Mouse (Mus musculus) embryo, embryonic 9.5 days (tissue): ENCODE measurements around the gene Rad50.

ENCODE experiments used
- DNase-seq: peaks from one replicate; pipeline ENCODE4 v3.0.0-alpha.2; 2017; ENCODE audit errors: extremely low spot score

Gene Rad50

DNA sequence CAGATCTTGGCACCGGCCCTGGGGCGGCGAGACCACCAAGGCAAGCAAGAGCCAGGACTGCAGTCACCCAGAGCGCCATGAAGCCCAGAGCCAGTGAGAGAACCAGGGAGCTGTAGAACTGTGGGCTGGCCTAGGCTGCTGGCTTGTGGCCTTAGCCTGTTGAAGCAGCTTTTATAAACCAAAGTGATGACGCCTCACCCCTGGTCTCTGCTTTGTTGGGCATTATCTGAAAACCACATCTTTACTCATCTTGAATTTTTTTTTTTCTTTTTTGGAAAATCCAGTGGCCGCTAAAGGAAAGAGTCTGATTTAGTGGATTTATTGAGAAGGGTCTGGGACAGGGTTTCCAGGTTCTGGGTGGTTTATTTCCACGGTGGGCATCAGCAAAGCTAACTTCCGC, 72.6 kb downstream of the Rad50 start, which contains the start of gene Il13:
TSS of gene Il13 (minus strand) at position 147 of the 400 bp plus-strand sequence.
- DNase-seq, result no peak

DNA sequence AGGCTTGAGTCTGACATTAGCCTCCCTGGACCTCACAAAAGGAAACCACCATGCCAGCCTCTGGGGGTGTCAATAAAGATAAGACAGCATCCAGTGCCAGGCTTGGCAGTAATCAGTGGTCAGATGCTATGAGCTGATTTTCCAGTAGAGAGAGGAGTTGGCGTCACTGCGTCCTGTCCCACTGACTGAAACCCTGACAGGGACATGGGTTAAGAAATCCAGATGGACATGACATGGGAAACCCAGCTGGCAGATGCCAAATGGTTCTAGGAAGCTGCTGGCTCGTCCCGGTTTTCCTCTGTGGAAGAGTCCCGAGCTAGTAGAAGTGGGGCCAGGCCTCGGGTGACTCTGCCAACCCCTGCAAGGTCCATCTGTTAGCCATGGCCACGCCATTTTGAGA, 73.5 kb downstream of the Rad50 start:
- DNase-seq, result no peak

DNA sequence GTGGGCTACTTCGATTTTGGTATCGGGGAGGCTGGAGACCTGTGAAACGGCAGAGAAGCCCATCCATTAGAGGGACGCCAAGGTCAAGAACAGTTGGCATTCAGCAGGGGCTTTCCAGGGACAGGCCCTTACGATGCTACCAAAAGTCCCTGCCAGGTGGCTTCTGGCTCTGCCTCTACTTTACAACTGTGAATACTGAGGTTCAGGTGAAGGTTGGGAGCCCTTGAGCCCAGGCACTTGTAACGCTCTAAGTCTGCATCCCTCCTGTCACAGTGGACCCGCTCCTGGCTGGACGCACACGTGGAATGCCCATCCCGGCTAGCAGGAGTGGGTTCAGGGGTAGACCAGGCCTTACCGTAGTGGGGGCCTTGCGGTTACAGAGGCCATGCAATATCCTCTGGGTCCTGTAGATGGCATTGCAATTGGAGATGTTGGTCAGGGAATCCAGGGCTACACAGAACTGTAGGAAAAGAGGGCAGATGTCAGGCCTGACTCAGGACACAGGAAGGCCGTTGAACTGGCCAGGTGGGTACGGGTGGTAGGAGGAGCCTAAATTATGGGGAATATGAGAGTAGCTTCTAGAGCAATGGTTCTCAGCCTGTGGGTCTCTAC, 74.9 kb downstream of the Rad50 start:
- peak; percentile 35 for DNase-seq

DNA sequence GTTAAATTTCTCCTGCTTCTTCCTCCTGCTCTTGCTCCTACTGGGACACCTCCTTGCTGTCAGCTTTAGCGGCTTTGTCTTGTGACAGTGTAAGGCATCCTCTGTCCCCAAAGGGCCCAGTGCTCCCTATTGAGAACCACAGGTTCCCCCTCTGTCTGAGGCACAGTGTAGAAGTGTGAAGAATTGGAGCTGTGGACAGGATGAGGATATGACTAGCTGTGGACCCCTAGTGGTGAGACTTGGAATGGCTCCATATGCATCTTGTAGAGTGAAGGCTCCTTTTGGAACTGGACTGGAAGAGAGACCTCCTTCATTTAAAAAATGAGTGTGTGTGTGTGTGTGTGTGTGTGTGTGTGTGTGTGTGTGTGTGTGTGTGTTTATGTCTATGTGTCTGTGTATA, 79.3 kb downstream of the Rad50 start:
- peak; percentile 78 for DNase-seq

DNA sequence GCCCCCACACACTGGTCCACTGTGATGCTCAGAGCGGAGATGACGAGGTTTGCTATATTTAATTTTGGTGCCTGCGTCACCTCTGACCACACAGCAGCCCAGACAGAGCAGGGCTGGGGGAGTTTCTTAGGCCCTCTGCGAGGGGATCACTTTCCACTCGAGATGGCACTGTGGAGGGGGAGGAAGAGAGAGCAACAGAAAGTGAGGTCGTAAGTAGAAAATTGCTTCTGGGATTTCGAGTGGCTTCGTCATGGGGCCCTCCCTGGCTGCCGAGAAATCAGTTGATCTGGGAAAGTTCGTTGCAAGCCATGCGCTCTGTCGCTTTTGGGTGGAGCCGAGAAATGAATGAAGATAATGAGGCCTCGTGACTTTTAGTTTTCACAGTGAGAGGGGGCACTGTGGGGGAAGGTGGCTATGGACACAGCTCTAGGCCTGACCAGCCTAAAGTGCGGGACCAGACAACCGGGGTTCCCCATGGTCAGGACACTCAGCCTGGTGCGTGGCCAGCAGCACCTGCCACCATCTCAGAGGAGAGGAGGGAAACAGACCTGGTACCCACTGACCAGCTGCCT, 80.2 kb downstream of the Rad50 start:
- no peak for DNase-seq

DNA sequence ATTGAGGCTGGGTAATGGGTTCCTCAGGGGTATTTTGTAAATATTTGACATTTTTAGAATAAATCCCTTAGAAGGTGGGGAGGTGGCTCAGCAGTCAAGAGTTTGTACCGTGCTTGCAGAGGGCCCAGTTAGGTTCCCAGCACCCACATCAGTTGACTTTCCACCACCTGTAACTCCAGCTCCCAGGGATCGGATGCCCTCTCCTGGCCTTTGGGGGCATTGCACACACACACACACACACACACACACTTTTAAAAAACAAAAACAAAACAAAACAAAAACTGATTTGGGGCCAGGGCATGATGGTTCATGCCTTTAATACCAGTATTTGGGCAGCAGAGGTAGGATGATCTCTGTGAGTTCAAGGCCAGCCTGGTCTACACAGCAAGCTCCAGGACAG, 83.0 kb downstream of the Rad50 start:
- DNase-seq, result no peak

DNA sequence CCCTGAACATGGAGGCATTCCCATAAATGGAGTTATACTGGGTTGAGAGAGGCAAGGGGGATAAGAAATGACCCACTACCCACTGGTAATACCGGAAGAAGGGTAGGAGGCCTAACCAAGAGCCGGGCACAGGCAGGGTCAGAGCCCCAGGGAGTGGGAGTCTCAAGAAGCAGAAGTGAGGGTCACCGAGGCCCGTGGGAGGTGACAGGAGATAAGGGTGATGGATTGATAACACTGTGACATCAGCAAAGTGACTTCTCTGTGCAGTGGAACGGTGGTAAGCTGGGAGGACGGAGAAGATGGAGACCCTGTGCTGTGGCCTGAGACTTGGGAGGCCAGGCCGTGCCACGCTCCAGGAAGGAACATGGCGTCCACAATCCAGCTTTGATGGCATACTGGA, 83.5 kb downstream of the Rad50 start:
- no peak for DNase-seq

DNA sequence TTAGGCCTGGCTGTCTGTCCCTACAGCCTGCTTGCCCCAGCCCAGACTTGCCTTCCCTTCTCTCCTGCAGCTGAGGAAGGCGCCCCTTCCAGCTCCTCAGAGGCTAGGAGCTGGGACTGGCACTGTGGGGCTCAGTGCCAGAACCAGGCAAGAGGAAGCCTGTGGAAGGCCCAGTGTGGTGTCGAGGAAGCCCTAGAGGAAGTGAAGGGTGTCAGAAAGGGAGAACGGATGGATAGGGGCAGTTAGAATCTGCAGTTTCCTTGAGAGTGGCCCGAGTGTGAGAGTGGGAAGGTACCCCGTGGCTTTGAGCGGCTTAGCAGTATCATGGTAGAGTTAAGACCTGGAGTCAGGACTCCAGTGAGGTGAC, 84.7 kb downstream of the Rad50 start:
- no peak for DNase-seq

DNA sequence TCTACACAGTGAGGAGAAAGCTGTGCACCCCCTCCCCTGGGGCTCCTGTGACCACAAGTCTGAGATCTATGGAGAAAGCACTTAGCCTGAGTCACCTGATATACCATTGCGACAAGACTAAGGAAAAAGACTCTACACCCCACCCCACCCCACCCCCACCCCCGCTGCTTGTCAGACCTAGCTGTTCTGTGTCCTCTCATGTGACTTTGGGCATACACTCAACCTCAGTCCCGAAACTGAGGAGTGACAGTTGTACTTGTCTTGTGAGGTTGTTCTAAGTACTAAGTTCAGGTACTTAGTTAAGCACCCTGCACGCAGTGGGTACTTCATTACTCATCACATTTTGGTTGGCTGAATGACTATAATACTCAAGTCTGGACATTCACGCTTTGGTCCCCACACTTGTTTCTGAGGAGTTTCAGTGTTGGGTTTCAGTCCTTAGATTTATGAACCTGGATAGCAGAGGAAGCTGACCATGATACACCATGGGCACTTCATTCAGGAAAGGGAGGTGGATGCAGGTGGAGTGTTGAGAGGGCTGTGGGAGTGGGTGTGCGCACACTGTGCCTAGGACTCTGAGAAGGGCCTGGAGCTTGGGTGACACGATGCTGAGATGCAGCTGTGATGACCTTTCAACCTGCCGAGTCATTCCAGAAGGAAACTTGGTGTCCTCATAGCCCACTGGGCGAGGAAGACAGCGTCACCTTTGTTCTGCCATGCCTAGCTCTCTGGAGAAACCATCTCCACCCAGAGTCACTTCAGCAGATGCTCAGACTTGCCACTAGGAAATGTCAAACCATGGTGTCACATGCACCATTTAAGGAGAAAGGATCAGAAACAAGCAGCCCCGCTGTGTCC, 85.3 kb downstream of the Rad50 start:
- no peak for DNase-seq

DNA sequence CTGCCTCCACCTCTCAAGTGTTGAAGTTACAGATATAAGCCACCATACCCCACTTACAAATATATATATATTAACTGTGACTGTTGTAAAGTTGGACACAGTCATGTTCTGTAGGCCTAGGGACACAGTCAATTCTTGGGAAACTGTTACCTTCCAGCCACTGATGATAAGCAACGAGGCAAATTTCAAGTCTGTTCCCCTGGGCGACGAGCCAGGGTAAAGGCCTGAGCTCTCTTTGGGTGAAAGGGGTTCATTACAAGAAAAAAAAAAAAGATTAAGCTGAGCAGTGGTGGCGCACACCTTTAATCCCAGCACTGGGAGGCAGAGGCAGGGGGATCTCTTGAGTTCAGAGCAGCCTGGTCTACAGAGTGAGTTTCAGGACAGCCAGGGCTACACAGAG, 87.0 kb downstream of the Rad50 start:
- no peak for DNase-seq

DNA sequence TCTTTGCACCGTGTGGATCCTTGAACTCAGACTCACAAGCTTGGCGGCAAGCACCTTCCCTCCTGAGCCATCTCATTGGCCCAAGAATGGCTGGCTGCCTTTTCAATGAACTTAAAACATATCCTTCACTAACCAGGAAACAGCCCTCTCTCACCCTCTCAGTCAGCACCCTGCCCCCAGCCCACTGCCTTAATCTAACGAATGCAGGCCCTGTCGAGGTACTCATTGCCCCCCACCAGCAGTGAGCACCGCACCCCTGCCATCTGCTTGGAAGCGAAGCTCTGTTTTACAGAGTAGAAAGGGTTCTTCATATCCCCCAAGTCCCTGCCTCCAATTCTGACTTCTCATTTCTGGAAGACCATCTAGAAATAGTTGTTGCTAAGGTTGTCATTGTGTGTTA, 87.7 kb downstream of the Rad50 start:
- DNase-seq, result no peak

DNA sequence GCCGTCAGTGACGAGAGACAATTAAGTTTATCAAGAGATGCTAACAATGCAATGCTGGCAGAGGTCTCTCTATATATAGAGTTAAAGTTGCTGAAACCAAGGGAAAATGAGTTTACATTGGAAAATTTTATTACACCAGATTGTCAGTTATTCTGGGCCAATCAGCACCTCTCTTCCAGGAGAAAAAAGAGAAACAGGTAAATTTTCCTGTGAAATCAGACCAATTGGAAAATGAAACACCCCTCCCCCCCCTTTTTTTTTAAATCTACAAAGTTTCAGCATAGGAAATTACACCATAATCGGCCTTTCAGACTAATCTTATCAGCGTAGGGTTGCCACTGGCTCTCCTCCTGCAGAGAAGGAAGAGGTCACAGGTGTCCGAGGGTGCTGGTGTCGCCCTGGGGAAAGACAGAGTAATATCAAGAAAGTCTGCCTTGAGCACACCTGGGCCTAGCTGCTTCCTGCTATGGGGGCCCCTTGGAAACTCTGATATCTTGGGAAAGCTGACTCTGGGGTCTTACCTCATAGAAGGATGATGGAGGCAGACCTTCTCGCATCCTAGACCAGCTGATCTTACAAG, 88.4 kb downstream of the Rad50 start, which contains the start of gene Il4:
TSS of gene Il4 (minus strand) at position 51 of the 580 bp plus-strand sequence.
- no peak for DNase-seq

DNA sequence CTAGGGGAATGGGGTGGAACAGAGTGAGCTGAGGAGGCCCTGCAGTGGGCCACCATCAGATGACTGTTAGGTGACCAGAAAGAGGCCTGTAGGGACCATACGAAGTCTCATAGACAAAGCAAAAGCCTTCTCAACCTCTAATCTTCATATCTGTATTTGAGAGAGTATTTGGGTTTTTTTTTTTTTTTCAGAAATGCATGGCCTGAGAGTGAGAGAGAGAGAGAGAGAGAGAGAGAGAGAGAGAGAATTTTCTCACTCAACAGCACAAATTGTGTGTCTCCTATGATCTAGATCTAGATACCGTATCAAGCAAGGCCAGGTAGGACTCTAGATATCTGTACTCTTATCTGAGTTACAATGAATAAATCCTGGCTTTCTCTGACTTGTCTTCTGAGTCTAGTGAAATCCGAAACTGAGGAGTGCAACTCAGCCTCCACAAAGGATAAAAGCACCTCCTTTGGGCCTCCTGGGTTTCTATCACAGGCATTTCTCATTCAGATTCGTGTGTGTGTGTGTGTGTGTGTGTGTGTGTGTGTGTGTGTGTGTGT, 89.5 kb downstream of the Rad50 start:
- no peak for DNase-seq

DNA sequence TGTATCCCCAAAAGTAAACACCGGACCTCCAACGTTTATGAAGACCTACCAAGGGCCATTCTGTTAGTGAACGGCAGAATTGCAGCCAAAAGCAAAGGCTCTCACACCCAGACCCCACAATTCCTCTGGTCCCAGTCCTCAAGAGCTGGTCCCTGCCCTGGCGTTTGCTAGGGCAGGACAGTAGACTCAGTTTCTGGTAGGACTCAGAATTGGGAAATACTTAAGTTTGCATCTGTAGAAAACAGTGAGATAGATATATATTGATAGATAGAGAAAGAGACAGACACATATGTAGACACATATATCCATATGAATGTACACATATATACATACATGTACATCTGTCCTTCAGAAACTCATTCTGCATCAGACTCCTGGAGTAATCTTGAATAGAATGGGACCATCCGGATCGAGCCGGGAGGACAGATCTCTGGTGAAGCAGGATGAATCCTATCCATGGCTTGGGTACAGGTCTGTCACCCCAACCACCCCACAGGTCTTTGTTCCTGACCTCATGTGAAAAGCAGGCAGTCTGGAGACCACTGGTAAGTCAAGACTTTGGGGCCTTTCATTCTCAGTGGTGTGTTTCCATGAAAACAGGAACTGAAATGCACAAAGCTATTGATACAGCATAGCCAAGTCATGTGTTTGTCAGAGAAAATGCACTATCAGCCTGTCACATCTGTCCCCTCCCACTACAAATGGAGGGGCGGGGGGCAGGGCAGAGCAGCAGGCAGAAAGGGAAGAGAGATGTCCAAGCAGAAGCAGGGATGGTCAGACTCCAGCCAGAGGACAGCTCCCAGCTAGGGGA, 90.2 kb downstream of the Rad50 start:
- DNase-seq, result no peak

DNA sequence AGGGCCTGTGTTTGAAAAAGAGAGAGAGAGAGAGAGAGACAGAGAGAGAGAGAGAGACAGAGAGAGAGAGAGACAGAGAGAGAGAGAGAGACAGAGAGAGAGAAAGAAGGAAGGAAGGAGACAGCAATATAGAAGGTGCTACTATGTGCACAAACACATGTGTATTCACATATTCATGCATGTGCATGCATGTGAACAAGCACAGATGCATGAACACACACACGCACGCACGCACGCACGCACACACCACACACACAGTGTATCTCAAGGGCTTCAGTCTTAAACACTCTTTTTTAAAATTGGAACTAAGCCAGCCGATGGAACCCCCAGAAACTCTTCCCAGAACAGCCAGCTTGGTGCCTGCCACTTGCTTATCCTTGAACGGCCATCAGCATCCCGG, 91.5 kb downstream of the Rad50 start:
- DNase-seq, result no peak

DNA sequence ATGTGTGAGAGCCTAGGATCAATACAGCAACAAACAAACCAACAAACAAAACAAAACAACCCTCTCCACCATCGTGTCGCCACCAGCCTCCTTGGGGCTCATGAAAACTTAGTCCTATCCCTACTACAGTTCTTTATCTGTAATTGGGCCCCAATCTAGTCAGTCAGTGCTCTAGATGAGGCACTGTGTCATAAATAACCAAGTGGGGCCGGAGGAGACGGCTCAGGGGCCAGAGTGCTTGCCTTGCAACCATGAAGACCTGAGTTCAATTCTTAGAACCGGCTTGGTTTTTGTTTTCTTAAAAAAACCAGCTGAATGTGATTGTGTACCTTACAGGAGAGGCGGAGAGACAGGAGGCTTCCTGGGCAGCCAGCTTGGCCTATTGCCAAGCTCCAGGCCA, 91.9 kb downstream of the Rad50 start:
- no peak for DNase-seq

DNA sequence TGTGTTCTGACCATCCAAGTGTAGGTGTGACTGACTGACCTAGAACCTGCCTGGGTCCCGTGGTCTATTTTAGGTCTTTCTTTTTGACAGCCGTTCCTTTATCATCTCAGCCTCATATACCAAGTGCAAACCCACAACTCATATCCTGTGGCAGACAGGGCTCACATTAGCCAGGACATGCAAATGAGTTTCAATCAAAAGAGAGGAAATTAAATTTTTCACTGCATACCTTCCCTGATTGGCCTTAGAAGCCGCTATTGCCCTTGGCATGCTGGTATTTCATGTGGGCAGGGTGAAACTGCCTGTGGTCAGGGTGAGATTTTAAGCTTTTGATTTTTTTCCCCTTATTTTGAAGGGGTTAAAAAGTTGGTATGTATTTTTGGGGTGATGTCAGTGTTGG, 97.4 kb downstream of the Rad50 start:
- no peak for DNase-seq

DNA sequence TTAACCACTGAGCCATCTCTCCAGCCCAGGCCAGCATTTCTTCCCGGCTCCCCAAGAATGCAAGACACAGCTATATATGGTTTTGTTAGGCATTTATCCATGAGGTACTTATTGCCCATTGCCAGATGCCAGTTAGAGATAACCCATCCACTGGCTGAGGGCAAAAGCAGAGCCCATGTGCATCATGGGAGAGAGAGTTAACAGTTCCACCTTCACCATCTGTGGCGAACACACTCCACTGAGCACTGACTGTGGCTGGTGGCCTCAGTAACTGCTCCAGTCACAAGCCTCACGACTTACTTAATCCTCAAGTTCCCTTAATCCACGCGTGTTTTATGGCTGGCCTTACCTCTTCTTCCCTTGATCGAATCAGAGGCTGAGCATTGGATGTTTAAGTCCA, 97.9 kb downstream of the Rad50 start:
- DNase-seq, result no peak

DNA sequence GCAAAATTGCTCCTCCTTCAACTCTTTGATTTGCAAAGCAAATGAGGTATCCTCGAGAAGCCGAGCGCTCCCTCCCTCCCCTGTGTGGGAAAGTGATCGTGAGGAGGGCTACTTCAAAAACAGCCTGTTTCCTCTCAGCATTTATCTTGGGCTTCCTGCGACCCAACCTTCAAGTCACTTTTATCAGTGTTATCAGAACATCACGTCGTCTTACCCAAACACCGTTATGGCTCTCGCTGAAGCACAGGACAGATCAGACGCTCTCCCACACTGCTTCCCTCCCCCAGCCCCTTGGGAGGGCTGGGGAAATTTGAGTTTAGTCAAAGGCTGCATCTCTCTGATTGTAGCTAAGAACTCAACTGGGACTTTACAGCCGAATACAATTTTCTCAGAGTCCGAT, 101.5 kb downstream of the Rad50 start:
- no peak for DNase-seq

DNA sequence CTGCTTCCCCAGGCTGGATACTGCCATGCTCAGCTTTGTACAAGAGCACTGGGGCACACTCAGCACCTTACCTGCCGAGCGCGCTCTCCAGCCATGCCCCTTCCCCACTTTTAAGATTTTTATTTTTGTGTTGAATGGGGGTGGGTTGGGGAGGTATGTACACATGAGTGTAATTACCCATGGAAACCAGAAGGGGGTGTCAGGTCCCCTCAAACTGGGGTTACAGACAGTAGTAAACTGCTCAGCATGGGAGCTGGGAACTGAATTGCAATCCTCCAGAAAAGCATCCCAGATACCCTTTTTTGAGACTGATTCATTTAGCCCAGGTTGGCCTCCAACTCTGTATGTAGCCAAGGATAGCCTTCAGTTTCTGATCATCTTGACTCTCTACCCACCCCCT, 102.1 kb downstream of the Rad50 start:
- DNase-seq, result no peak
